Mouse (Mus musculus): ENCODE measurements at regions not wholly inside any gene's neighbourhood (a gene's known extent, or its start where the extent isn't known, plus 50 kb on each side); places are given as distances from the start of the nearest gene placed in this dataset.

DNA sequence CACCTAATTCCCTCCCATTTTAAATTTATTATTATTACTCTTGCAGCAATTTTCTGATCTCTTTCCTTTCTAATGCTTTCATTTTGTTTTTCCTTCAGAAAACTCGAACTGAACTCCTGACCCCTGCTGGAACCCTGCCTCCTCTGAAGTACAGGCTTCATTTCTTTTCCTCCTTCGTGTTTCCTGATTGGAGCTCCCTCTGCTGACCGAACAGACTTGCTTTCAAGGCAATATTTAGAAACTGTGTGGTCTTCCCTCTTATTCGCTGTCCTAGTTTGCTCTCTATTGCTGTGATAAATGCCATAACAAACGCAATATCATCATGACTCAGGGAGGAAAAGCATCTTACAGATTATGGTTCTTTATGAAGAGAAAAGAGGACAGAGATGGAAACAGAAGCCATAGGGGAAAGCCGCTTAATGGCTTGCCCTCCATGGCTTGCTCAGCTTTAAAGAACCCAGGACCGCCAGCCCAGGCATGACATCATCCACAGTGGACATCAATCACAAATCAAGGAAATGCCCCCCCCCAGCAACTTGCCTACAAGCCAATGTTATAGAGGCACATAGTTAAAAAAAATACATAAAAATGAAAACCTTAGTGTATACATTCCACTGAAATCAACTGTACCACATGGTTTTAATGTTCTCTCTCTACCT is 104.5 kb downstream of the Rbm43 start:
- peak; percentile 72 for ATAC-seq (ENCODE audit: low FRiP score)
- Histone ChIP-seq H3K36me3 (no peaks in the 10 kb centered on the region), H3K27me3 (no peaks in the 10 kb centered on the region), H3K27ac (peak overlapping the region; percentile 64), H3K4me2 (no peak overlapping the region), H3K4me3 (no peak overlapping the region), H3K4me1 (replicated peaks) (peaks cover 10% of the 10 kb centered on the region), H3K9me3 (no peaks in the 10 kb centered on the region), H3K9ac (no peak overlapping the region)
- 36% methylated on average over 7 of the region's 7 CpGs for WGBS

DNA sequence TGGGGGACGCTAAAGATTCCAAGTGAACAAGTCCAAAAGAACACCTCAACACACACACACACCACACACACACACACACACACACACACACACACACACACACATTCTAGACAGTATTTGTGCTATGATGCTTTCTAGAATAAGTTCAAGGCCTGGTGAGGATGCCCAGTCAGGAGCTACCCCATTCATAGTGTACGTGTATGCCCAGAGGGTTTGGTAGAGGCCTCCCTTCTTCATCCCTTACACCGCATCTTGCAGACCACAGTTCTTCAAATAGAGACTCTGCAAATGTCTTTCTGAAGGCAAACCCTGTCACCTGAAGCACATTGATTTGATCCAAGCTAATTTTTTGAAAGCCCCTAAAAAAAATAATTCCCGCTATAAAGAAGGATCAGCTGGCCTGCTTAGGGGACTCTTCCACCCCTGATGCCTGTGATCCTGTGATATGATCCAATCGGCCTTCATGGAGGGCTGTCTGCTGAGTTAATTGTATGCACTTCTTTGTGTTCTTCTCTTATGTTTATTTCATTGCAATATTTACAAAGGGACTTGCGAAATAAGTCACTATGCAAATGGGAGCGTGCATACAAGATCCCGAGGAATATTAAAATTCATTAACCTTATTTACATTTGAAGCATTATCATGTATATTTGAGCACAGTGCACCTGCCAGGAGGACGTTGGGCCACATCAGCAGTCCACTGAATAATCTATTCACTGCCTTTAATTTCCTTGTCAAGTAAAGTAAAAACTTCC is 103.8 kb downstream of the Rbm43 start:
- 31% methylated on average over 9 of the region's 9 CpGs for WGBS
- Histone ChIP-seq H3K9me3 (no peaks in the 10 kb centered on the region), H3K27me3 (no peaks in the 10 kb centered on the region), H3K4me1 (replicated peaks) (peaks cover 10% of the 10 kb centered on the region), H3K27ac (peak overlapping the region; percentile 64; the same call in 1 of the 2 replicates), H3K36me3 (no peaks in the 10 kb centered on the region), H3K4me3 (no peak overlapping the region), H3K9ac (no peak overlapping the region), H3K4me2 (no peak overlapping the region)
- no peak; the same call in 1 of the 2 replicates for ATAC-seq (ENCODE audit: low FRiP score)

DNA sequence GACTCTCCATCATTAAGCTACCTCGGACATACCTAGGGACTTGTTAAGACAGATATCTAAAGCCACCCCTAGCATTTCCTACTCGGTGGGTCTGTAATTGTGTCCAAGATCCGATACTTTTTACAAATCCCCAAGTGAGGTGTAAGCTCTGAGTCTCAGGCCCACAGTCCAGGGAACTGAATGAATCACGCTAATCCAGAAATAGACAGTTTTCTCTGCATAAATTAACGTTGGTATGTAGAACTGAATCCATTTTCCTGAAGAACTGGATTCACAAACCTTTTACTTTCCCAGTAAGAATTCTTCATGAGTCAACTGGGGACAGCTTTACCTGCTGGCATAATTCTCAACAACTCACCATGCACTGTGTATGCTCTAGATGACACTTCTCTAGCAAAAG is 97.1 kb downstream of the Rbm43 start:
- Histone ChIP-seq H3K9me3 (no peaks in the 10 kb centered on the region), H3K27me3 (no peaks in the 10 kb centered on the region), H3K27ac (no peak overlapping the region), H3K36me3 (no peaks in the 10 kb centered on the region), H3K9ac (no peak overlapping the region), H3K4me3 (no peak overlapping the region), H3K4me1 (replicated peaks) (no peaks in the 10 kb centered on the region), H3K4me2 (no peak overlapping the region)
- 82% methylated on average over 5 of the region's 5 CpGs for WGBS
- ATAC-seq (ENCODE audit: low FRiP score) = no peak

DNA sequence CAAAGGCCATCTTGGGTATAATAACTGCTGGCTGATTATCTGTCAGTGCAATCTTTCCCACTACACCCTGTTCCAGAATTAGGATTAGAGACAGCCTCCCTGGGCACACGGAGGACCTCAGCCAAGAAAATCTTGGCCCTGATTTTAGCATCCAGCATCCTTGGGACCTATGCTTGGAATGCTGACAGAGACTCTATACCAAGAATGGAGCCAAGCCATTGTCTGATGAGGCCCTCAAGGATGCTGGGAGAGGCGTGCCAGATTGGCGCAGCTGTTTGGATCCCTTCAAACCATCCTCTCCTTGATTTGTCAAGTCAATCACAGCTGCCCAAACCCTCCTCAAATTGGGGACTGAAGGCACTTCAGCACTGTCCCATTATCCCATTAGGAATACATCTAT is 94.2 kb downstream of the Rbm43 start:
- H3K4me2 ChIP-seq = no peak overlapping the region
- no peaks in the 10 kb centered on the region for H3K4me1 ChIP-seq (replicated peaks)
- no peak overlapping the region for H3K27ac ChIP-seq
- no peak overlapping the region for H3K9ac ChIP-seq
- no peak overlapping the region for H3K4me3 ChIP-seq
- ATAC-seq (ENCODE audit: low FRiP score) = no peak; the same call in 1 of the 2 replicates
- H3K36me3 ChIP-seq = no peaks in the 10 kb centered on the region
- H3K9me3 ChIP-seq = no peaks in the 10 kb centered on the region
- no peaks in the 10 kb centered on the region for H3K27me3 ChIP-seq
- WGBS = 77% methylated on average over 3 of the region's 3 CpGs

DNA sequence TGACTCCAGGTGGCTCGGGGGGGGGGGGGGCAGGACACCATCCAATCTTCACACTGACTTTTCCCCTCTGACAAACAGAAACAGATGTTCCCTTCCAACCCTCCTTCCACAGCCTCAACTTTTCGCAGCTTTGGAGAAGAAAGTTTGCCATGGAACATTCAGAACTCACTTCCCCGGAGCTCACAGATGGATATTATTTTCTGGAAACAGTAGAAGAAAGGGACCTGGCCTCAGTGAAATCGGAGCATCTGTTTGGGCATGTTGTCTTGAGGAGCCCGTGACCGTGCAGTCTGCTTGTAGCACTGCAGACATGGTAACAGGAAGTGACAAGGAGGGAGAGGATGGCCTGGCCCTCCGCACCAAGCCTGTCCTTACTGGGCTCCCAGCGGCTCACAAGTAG is 90.1 kb downstream of the Rbm43 start:
- Histone ChIP-seq H3K4me1 (replicated peaks) (peaks cover 19% of the 10 kb centered on the region), H3K4me3 (no peak overlapping the region), H3K27ac (no peak overlapping the region), H3K4me2 (no peak overlapping the region), H3K9me3 (no peaks in the 10 kb centered on the region), H3K27me3 (no peaks in the 10 kb centered on the region), H3K36me3 (no peaks in the 10 kb centered on the region), H3K9ac (no peak overlapping the region)
- WGBS = 76% methylated on average over 8 of the region's 8 CpGs
- no peak for ATAC-seq (ENCODE audit: low FRiP score)

DNA sequence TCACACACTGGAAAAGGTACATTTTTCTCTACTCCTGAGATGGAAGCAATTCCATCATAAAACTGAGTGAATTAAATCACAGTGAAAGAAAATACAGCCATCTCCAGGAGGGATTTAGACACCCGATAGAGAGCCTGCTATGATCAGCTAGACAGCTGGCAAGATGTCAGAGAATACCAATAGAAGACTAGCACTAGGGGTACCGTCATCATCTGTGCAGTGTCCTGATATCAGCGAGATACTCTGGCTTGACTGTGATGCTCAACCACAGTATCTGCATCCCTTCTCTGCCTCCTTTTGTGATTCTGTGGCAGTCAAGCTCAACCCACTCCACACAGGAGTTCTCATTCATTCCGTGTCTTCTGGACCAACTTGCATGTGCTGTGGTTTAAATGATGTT is 87.4 kb downstream of the Rbm43 start:
- Histone ChIP-seq H3K36me3 (no peaks in the 10 kb centered on the region), H3K4me3 (no peak overlapping the region), H3K9me3 (no peaks in the 10 kb centered on the region), H3K4me1 (replicated peaks) (peaks cover 19% of the 10 kb centered on the region), H3K4me2 (no peak overlapping the region), H3K27me3 (no peaks in the 10 kb centered on the region), H3K27ac (peak overlapping the region; percentile 60), H3K9ac (no peak overlapping the region)
- no peak for ATAC-seq (ENCODE audit: low FRiP score)
- 60% methylated on average over 4 of the region's 4 CpGs for WGBS

DNA sequence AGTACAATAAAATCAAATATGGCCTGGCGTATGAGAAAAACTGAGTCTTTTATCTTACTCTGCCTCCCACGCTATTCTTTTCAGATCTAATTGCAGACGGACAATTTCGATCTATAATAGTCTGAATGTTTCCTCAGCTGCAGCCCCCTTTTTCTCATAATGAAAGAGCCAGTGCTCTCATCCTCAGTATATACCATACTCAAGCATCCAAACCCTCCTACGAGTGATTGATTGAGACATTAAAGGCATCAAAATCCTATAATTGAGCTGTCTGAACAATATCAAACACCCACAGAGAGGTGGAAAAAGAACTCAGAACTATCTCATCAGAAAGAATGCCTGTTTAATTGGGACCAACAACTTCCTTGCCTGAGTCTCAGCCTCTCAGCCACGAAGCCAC is 87.0 kb downstream of the Rbm43 start:
- H3K27ac ChIP-seq = peak overlapping the region; percentile 60
- no peak overlapping the region for H3K4me2 ChIP-seq
- no peak overlapping the region for H3K4me3 ChIP-seq
- H3K9ac ChIP-seq = no peak overlapping the region
- peaks cover 19% of the 10 kb centered on the region for H3K4me1 ChIP-seq (replicated peaks)
- WGBS = 76% methylated on average over 6 of the region's 6 CpGs
- no peaks in the 10 kb centered on the region for H3K27me3 ChIP-seq
- no peaks in the 10 kb centered on the region for H3K9me3 ChIP-seq
- no peaks in the 10 kb centered on the region for H3K36me3 ChIP-seq
- ATAC-seq (ENCODE audit: low FRiP score) = no peak

DNA sequence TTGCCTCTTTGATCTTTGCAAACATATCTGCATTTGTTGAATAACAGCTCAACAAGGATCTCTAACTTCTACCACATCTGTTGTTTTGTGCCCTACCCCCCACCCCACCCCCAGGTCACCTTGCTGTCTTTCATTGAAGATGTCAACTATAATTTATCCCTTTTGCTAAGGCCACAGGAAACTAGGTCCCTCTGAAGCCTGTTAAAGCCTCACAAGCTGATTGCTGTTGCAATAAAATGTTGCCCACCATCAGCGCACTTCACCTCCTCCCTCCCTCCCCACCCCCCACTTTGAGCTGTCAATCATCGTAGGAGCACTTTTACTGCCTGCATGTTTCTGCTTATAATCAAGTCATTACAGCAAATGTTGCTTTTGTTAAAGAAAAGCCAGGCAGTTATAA is 86.5 kb downstream of the Rbm43 start:
- H3K27ac ChIP-seq = no peak overlapping the region
- no peak overlapping the region for H3K9ac ChIP-seq
- no peaks in the 10 kb centered on the region for H3K9me3 ChIP-seq
- 48% methylated on average over 2 of the region's 2 CpGs for WGBS
- peaks cover 19% of the 10 kb centered on the region for H3K4me1 ChIP-seq (replicated peaks)
- H3K36me3 ChIP-seq = no peaks in the 10 kb centered on the region
- no peaks in the 10 kb centered on the region for H3K27me3 ChIP-seq
- H3K4me3 ChIP-seq = no peak overlapping the region
- H3K4me2 ChIP-seq = no peak overlapping the region
- no peak for ATAC-seq (ENCODE audit: low FRiP score)

DNA sequence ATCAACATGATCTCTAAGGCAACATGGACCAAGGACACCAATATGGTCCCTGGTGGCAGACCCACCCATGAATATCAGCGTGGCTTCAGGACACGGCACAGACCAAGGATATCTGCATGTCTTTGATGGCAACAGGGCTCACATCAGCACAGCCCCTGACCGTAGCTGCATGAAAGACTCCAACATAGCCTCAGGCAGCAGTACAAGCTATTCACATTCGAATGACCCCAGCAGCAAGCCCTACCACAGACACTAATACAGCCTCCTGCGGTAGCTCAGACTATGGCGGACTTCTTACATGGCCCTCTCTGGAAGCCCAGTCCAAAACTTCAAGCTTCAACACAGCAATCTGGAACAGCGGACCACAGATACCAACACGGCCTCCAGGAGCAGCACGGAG is 84.4 kb downstream of the Rbm43 start:
- 87% methylated on average over 9 of the region's 9 CpGs for WGBS
- no peak overlapping the region for H3K4me2 ChIP-seq
- H3K9ac ChIP-seq = no peak overlapping the region
- H3K9me3 ChIP-seq = no peaks in the 10 kb centered on the region
- H3K27me3 ChIP-seq = no peaks in the 10 kb centered on the region
- peaks cover 24% of the 10 kb centered on the region for H3K4me1 ChIP-seq (replicated peaks)
- no peak for ATAC-seq (ENCODE audit: low FRiP score)
- H3K36me3 ChIP-seq = no peaks in the 10 kb centered on the region
- no peak overlapping the region for H3K27ac ChIP-seq
- H3K4me3 ChIP-seq = no peak overlapping the region

DNA sequence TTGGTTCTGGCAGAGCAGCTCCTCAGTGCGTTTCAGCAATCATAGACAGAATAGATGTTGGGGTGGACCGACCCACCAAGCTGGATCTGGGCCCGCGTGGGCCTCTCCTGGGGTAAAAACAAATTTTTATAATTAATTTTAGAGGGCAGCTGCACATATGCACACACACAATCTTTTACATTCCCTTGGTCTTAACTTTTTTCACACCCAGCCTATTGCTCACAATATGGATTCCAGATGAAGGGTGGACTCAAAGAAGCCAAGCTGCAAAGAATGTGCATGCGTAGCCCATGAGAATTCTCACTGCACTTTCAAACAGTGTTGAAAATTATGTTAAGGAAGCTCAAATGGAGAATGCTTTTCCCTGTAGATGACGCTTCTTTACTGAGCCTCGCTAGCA is 83.3 kb downstream of the Rbm43 start:
- 87% methylated on average over 7 of the region's 7 CpGs for WGBS
- peaks cover 21% of the 10 kb centered on the region for H3K4me1 ChIP-seq (replicated peaks)
- no peaks in the 10 kb centered on the region for H3K36me3 ChIP-seq
- H3K9me3 ChIP-seq = no peaks in the 10 kb centered on the region
- no peak overlapping the region for H3K4me3 ChIP-seq
- no peaks in the 10 kb centered on the region for H3K27me3 ChIP-seq
- H3K27ac ChIP-seq = no peak overlapping the region
- ATAC-seq (ENCODE audit: low FRiP score) = no peak
- H3K9ac ChIP-seq = no peak overlapping the region
- no peak overlapping the region for H3K4me2 ChIP-seq

DNA sequence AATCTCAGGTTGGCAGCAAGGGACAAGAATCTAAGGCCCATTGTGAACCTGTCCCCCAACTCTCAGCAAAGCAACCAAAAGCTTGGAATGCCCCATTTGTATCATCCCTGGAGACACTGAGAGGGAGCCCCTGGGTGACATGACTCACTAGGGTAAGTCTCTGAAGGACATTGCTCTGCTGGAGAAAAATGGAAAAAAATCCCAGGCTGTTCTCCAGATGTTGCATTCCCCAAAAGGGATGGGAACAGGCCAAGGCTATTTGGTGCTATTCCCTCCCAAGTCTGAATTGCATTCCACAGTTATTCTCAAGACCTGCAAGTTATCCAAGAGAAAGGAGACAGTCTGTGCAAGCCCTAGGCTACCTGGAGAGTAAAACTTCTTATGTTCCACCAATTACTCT is 77.7 kb downstream of the Rbm43 start:
- Histone ChIP-seq H3K4me2 (no peak overlapping the region), H3K4me1 (replicated peaks) (0 out of 2 replicates have a peak, but pooled peaks cover 5% of the 10 kb centered on the region), H3K27ac (no peak overlapping the region), H3K9me3 (no peaks in the 10 kb centered on the region), H3K36me3 (no peaks in the 10 kb centered on the region), H3K9ac (no peak overlapping the region), H3K27me3 (no peaks in the 10 kb centered on the region), H3K4me3 (no peak overlapping the region)
- no peak for ATAC-seq (ENCODE audit: low FRiP score)

DNA sequence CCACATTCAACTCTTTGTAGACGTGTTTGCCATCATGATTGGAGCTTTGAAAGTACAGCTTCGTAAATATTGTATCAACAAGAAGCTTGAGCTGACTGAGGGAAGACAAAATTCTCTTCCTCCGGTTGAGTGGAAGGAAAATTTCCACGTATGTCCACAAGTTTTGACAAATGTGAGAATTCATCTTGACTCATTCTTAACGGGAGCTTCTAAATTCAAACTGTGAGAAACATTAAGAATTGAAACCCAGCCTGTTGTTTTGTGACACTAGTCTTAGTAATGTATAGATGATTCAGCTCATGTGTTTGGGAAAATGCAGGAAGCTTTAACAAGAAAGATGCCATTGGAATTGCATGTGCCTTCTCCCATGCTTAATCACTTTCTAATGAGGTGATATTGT is 68.9 kb downstream of the Rbm43 start:
- 90% methylated on average over 5 of the region's 5 CpGs for WGBS
- H3K4me2 ChIP-seq = no peak overlapping the region
- H3K4me1 ChIP-seq (replicated peaks) = no peaks in the 10 kb centered on the region
- no peak overlapping the region for H3K27ac ChIP-seq
- no peak for ATAC-seq (ENCODE audit: low FRiP score)
- no peak overlapping the region for H3K4me3 ChIP-seq
- H3K36me3 ChIP-seq = no peaks in the 10 kb centered on the region
- no peaks in the 10 kb centered on the region for H3K27me3 ChIP-seq
- H3K9ac ChIP-seq = no peak overlapping the region
- H3K9me3 ChIP-seq = no peaks in the 10 kb centered on the region

DNA sequence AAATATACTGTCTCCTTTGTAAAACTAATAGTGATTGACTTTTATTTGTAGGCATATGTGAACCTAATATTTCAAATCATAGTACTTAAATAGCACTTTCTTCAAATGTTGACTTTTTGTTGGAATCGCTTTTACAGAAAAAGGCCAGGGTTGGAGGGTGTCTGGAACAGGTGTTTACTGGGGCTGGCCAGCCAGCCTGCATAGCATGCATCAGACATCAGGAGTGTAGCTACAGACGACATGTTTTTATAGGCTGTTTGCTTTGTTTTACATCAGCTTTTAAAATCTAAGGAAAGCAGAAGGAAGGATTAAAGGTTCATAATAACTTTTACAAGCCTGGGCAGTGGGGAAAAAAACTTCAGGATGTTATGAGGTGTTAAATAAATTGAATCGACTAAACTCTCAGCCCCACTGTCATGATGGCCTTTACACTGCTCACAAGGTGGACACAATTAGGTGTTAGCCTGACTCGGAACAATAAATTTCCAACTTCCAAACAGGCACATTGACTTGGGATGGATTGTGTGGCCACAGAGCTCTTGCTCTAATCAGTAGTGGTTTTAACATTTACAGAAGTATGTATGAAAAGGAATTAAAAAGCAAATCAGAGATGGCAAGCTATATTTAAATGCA is 66.0 kb downstream of the Rbm43 start:
- no peak overlapping the region for H3K27ac ChIP-seq
- no peaks in the 10 kb centered on the region for H3K36me3 ChIP-seq
- no peaks in the 10 kb centered on the region for H3K27me3 ChIP-seq
- no peak for ATAC-seq (ENCODE audit: low FRiP score)
- no peaks in the 10 kb centered on the region for H3K4me1 ChIP-seq (replicated peaks)
- no peak overlapping the region for H3K9ac ChIP-seq
- no peak overlapping the region for H3K4me2 ChIP-seq
- H3K9me3 ChIP-seq = no peaks in the 10 kb centered on the region
- no peak overlapping the region for H3K4me3 ChIP-seq
- WGBS = 86% methylated on average over 4 of the region's 4 CpGs

Measured in hindbrain, embryonic 13.5 days (tissue).